Mouse (Mus musculus): ENCODE data around the gene Tor1a. TPM values are rescaled to one million over a fixed set of nuclear protein-coding genes. Genes with fewer than 3 reads are reported as not detected.
"Not testable (repeated sequence)": the region's sequence is repeated elsewhere in the genome, so short reads cannot be mapped to it uniquely, and the experiment has no call there.

The Tor1a gene
- polyA plus RNA-seq, 1 experiment = 42.7 TPM

- Histone ChIP-seq H3K4me3 (peak overlapping the region; percentile 37), H3K79me2 (ENCODE audit: control insufficient read depth, insufficient read depth) (peaks cover 23% of the 10 kb centered on the region), H3K36me3 (ENCODE audit: control insufficient read depth, insufficient read depth) (peaks cover 16% of the 10 kb centered on the region), H3K27me3 (ENCODE audit: control insufficient read depth, insufficient read depth, insufficient read length) (no peaks in the 10 kb centered on the region), H3ac (ENCODE audit: control insufficient read depth, insufficient read length) (no peak overlapping the region), H3K4me2 (ENCODE audit: low read depth) (peak overlapping the region; percentile 83)
- TF ChIP-seq MAX (IDR thresholded peaks at IDR 0.05; ENCODE audit: low read depth) (no peak), MYOD1 (IDR thresholded peaks at IDR 0.05; ENCODE audit: control insufficient read depth in 1 of 3, insufficient read length in 2 of 3, low read depth in 2 of 3) (no peak), TCF3 (IDR thresholded peaks at IDR 0.05; ENCODE audit: insufficient read length, low read depth) (no peak), MYOG (IDR thresholded peaks at IDR 0.05; ENCODE audit: control insufficient read depth in 1 of 3, insufficient read depth in 1 of 3, insufficient read length in 2 of 3, low read depth in 2 of 3) (no peak), REST (IDR thresholded peaks at IDR 0.05; ENCODE audit: insufficient read depth, insufficient read length) (no peak), POLR2AphosphoS2 (IDR thresholded peaks at IDR 0.05; ENCODE audit: insufficient read length, low read depth) (no peak), E2F4 (IDR thresholded peaks at IDR 0.05; ENCODE audit: insufficient read depth) (no peak), POLR2A (IDR thresholded peaks at IDR 0.05; ENCODE audit: insufficient read length, low read depth) (no peak), SRF (IDR thresholded peaks at IDR 0.05; ENCODE audit: control insufficient read depth, insufficient read length, low read depth) (no peak)
These were observed 12.9 kb downstream of the Tor1a start for GRCm38 (mm10) chr2:30954797-30955196.

- Histone ChIP-seq H3K27me3 (ENCODE audit: control insufficient read depth, insufficient read depth, insufficient read length) (no peaks in the 10 kb centered on the region), H3ac (ENCODE audit: control insufficient read depth, insufficient read length) (peak within 1 kb of the TSS; percentile 54), H3K4me3 (peak within 1 kb of the TSS; percentile 37), H3K79me2 (ENCODE audit: control insufficient read depth, insufficient read depth) (peaks cover 23% of the 10 kb centered on the region), H3K4me2 (ENCODE audit: low read depth) (peak within 1 kb of the TSS; percentile 85), H3K36me3 (ENCODE audit: control insufficient read depth, insufficient read depth) (peaks cover 6% of the 10 kb centered on the region)
- TF ChIP-seq POLR2A (IDR thresholded peaks at IDR 0.05; ENCODE audit: insufficient read length, low read depth) (peak; percentile 100), MYOG (IDR thresholded peaks at IDR 0.05; ENCODE audit: control insufficient read depth in 1 of 3, insufficient read depth in 1 of 3, insufficient read length in 2 of 3, low read depth in 2 of 3) (no peak), POLR2AphosphoS2 (IDR thresholded peaks at IDR 0.05; ENCODE audit: insufficient read length, low read depth) (peak; percentile 98), E2F4 (IDR thresholded peaks at IDR 0.05; ENCODE audit: insufficient read depth) (no peak)
These were observed 14.8 kb downstream of the Tor1a start, which contains the start of gene Tor1b for GRCm38 (mm10) chr2:30952824-30953490. Gene Tor1b, plus strand, starts transcription at chr2:30952959.

GRCm38 (mm10) chr2:30952457-30952823 is 15.3 kb downstream of the Tor1a start:
- TF ChIP-seq MYOD1 (IDR thresholded peaks at IDR 0.05; ENCODE audit: control insufficient read depth in 1 of 3, insufficient read length in 2 of 3, low read depth in 2 of 3) (no peak), TCF12 (IDR thresholded peaks at IDR 0.05; ENCODE audit: insufficient read depth, poor library complexity, severe bottlenecking) (no peak), SRF (IDR thresholded peaks at IDR 0.05; ENCODE audit: control insufficient read depth, insufficient read length, low read depth) (no peak), REST (IDR thresholded peaks at IDR 0.05; ENCODE audit: insufficient read depth, insufficient read length) (no peak), USF1 (IDR thresholded peaks at IDR 0.05; ENCODE audit: low read depth) (no peak), CEBPB (IDR thresholded peaks at IDR 0.05; ENCODE audit: insufficient read depth, poor library complexity, severe bottlenecking) (no peak), MYOG (IDR thresholded peaks at IDR 0.05; ENCODE audit: control insufficient read depth in 1 of 3, insufficient read depth in 1 of 3, insufficient read length in 2 of 3, low read depth in 2 of 3) (no peak), MAX (IDR thresholded peaks at IDR 0.05; ENCODE audit: low read depth) (no peak)
- Histone ChIP-seq H3K4me2 (ENCODE audit: low read depth) (peak overlapping the region; percentile 85), H3ac (ENCODE audit: control insufficient read depth, insufficient read length) (peak overlapping the region; percentile 54), H3K36me3 (ENCODE audit: control insufficient read depth, insufficient read depth) (peaks cover under 1% of the 10 kb centered on the region), H3K27me3 (ENCODE audit: control insufficient read depth, insufficient read depth, insufficient read length) (peaks cover under 1% of the 10 kb centered on the region), H3K79me2 (ENCODE audit: control insufficient read depth, insufficient read depth) (peaks cover 23% of the 10 kb centered on the region), H3K4me3 (peak overlapping the region; percentile 37)

GRCm38 (mm10) chr2:30942603-30943011 is 25.1 kb downstream of the Tor1a start:
- H3K36me3 ChIP-seq (ENCODE audit: control insufficient read depth, insufficient read depth) = no peaks in the 10 kb centered on the region
- H3K79me2 ChIP-seq (ENCODE audit: control insufficient read depth, insufficient read depth) = no peaks in the 10 kb centered on the region
- peak overlapping the region; percentile 66 for H3K4me2 ChIP-seq (ENCODE audit: low read depth)
- H3K27me3 ChIP-seq (ENCODE audit: control insufficient read depth, insufficient read depth, insufficient read length) = peaks cover 6% of the 10 kb centered on the region
- H3K4me3 ChIP-seq = peak overlapping the region; percentile 22
- TF ChIP-seq E2F4 (IDR thresholded peaks at IDR 0.05; ENCODE audit: insufficient read depth) (no peak), TCF12 (IDR thresholded peaks at IDR 0.05; ENCODE audit: insufficient read depth, poor library complexity, severe bottlenecking) (no peak), SRF (IDR thresholded peaks at IDR 0.05; ENCODE audit: control insufficient read depth, insufficient read length, low read depth) (no peak), REST (IDR thresholded peaks at IDR 0.05; ENCODE audit: insufficient read depth, insufficient read length) (peak; percentile 74), MYOG (IDR thresholded peaks at IDR 0.05; ENCODE audit: control insufficient read depth in 1 of 3, insufficient read depth in 1 of 3, insufficient read length in 2 of 3, low read depth in 2 of 3) (peak in 1 of 3 experiments; percentile 15), MYOD1 (IDR thresholded peaks at IDR 0.05; ENCODE audit: control insufficient read depth in 1 of 3, insufficient read length in 2 of 3, low read depth in 2 of 3) (peak in 1 of 3 experiments; percentile 38), POLR2A (IDR thresholded peaks at IDR 0.05; ENCODE audit: insufficient read length, low read depth) (peak; percentile 47)
- no peak overlapping the region for H3ac ChIP-seq (ENCODE audit: control insufficient read depth, insufficient read length)

- H3K4me2 ChIP-seq (ENCODE audit: low read depth) = peak overlapping the region; percentile 66
- not testable (repeated sequence) for H3K36me3 ChIP-seq (ENCODE audit: control insufficient read depth, insufficient read depth); H3K79me2 ChIP-seq (ENCODE audit: control insufficient read depth, insufficient read depth); H3K27me3 ChIP-seq (ENCODE audit: control insufficient read depth, insufficient read depth, insufficient read length); H3ac ChIP-seq (ENCODE audit: control insufficient read depth, insufficient read length)
- H3K4me3 ChIP-seq = peak overlapping the region; percentile 22
These were observed 25.6 kb downstream of the Tor1a start for GRCm38 (mm10) chr2:30942116-30942515.
